Mouse (Mus musculus) kidney, embryonic 16.5 days (tissue): Measurements from ENCODE around the gene Gm37240. TPM values are rescaled to one million over a fixed set of nuclear protein-coding genes. Genes with fewer than 3 reads are reported as not detected.

Experiments used
- ATAC-seq: fragments of 200-750 bp; cut with Nextera tagmentation; 2 replicates; pipeline ENCODE4 v1.8.0; 2017; ENCODE audit warnings: moderate TSS enrichment; ENCODE audit not compliant: low FRiP score, low TSS enrichment
- H3K27ac ChIP-seq: fragments of 300-500 bp; sonication (generic); 2 replicates; pipeline ENCODE4 v1.5.1; 2014; ENCODE audit warnings: low read length
- H3K27me3 ChIP-seq: fragments of 300-500 bp; sonication (generic); 2 replicates; pipeline ENCODE4 v1.6.1; 2014; ENCODE audit warnings: low read length, control low read depth, mixed read lengths; ENCODE audit not compliant: insufficient read depth
- H3K36me3 ChIP-seq: fragments of 300-500 bp; sonication (generic); 2 replicates; pipeline ENCODE4 v1.6.1; 2014; ENCODE audit warnings: low read length, control low read depth, mixed read lengths; ENCODE audit not compliant: insufficient read depth
- H3K4me1 ChIP-seq: fragments of 300-500 bp; sonication (generic); 2 replicates; pipeline ENCODE4 v1.6.1; 2014; ENCODE audit warnings: low read length, control low read depth, mixed read lengths; ENCODE audit not compliant: insufficient read depth
- H3K4me2 ChIP-seq: fragments of 300-500 bp; sonication (generic); replicated peaks from 2 replicates; pipeline ENCODE4 v1.6.1; 2014; ENCODE audit warnings: low read depth, low read length
- H3K4me3 ChIP-seq: fragments of 300-500 bp; sonication (generic); 2 replicates; pipeline ENCODE4 v1.5.1; 2014; ENCODE audit warnings: mild to moderate bottlenecking, low read length
- H3K9ac ChIP-seq: fragments of 300-500 bp; sonication (generic); replicated peaks from 2 replicates; pipeline ENCODE4 v1.6.1; 2014; ENCODE audit warnings: low read length
- H3K9me3 ChIP-seq: fragments of 300-500 bp; sonication (generic); 2 replicates; pipeline ENCODE4 v1.6.1; 2016; ENCODE audit warnings: low read length, control low read depth
- WGBS: fragments of 180-500 bp; shearing (Covaris S2); extraction: QIAGEN DNeasy Blood & Tissue Kit; methylation state at CpG from one replicate; pipeline ENCODE4 v1.1.7; 2014; 5-methylcytosine and 5-hydroxymethylcytosine counted together
- polyA plus RNA-seq: library from polyadenylated mRNA; unstranded; fragments of >200 nt; fragmentation: Nextera tagmentation; extraction: Ambion mirVana; gene quantifications from 2 replicates; pipeline ENCODE4 v1.2.1, GENCODE M21; 2015

The Gm37240 gene
- polyA plus RNA-seq, 1 experiment from 2014 or later, result 8.7 TPM

DNA sequence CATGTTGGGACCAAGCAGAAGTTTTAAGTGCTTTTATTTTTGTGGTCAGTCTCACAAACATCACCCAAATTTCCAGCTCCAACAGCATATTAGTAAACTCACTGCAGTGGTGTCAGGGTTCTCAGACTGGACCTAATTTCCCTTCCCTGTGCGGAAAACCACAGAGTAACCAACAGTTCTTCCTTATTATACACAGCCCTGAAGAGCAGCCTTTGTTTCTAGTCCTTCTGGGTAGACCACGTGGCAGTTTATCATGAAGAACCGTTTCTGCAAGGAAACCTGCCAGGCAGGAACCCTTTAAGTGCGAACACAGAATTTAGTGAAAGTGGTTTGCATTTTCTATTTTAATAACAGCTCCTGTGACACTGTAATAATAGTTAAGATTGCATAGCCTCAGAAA is 1395.2 kb downstream of the Gm37240 start:
- Histone ChIP-seq H3K36me3 (no peaks in the 10 kb centered on the region; the same call in none of the 2 replicates), H3K27me3 (no peaks in the 10 kb centered on the region), H3K4me3 (no peak overlapping the region), H3K27ac (no peak overlapping the region), H3K9me3 (no peaks in the 10 kb centered on the region), H3K9ac (no peak overlapping the region), H3K4me1 (no peaks in the 10 kb centered on the region), H3K4me2 (no peak overlapping the region)
- 83% methylated on average over 4 of the region's 4 CpGs for WGBS
- no peak for ATAC-seq

GRCm38 (mm10) chr3:84488716-84489115 is 1398.6 kb downstream of the Gm37240 start:
- Histone ChIP-seq H3K36me3 (no peaks in the 10 kb centered on the region; the same call in none of the 2 replicates), H3K27ac (no peak overlapping the region), H3K4me3 (no peak overlapping the region), H3K9ac (no peak overlapping the region), H3K4me1 (no peaks in the 10 kb centered on the region), H3K9me3 (no peaks in the 10 kb centered on the region), H3K4me2 (no peak overlapping the region), H3K27me3 (no peaks in the 10 kb centered on the region)
- WGBS, result 81% methylated on average over 6 of the region's 6 CpGs
- no peak for ATAC-seq

GRCm38 (mm10) chr3:84484891-84485290 is 1402.4 kb downstream of the Gm37240 start:
- no peak overlapping the region for H3K27ac ChIP-seq
- H3K36me3 ChIP-seq, result no peaks in the 10 kb centered on the region
- no peak for ATAC-seq
- H3K4me1 ChIP-seq, result peaks cover 8% of the 10 kb centered on the region; the same call in 1 of the 2 replicates
- no peaks in the 10 kb centered on the region for H3K27me3 ChIP-seq
- H3K9ac ChIP-seq, result no peak overlapping the region
- no peak overlapping the region for H3K4me3 ChIP-seq
- 56% methylated on average over 3 of the region's 3 CpGs for WGBS
- no peak overlapping the region for H3K4me2 ChIP-seq
- no peaks in the 10 kb centered on the region for H3K9me3 ChIP-seq

DNA sequence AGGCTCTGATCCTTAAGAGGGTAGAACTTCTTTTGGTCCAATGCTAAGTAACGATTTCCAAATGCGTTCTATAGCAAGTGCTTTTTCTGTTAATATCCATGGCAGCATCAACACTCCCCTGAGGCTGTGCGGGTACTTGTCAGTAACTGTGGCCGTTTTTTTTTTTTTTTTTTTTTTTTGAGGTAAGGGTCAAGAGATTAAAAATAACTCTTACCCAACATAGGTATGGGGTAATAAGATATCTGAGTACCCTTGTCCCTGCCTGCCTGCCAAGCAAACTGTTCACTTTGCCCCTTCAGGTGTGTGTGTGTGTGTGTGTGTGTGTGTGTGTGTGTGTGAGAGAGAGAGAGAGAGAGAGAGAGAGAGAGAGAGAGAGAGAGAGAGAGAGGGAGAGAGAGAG is 1403.0 kb downstream of the Gm37240 start:
- Histone ChIP-seq H3K36me3 (no peaks in the 10 kb centered on the region), H3K4me2 (no peak overlapping the region), H3K4me1 (peaks cover 12% of the 10 kb centered on the region), H3K27me3 (no peaks in the 10 kb centered on the region), H3K4me3 (no peak overlapping the region), H3K9me3 (no peaks in the 10 kb centered on the region), H3K9ac (no peak overlapping the region), H3K27ac (no peak overlapping the region)
- WGBS, result 64% methylated on average over 4 of the region's 4 CpGs
- no peak for ATAC-seq

- ATAC-seq, result no peak
- no peak overlapping the region for H3K4me2 ChIP-seq
- H3K27ac ChIP-seq, result no peak overlapping the region
- peaks cover 17% of the 10 kb centered on the region for H3K4me1 ChIP-seq
- H3K4me3 ChIP-seq, result no peak overlapping the region
- no peaks in the 10 kb centered on the region for H3K36me3 ChIP-seq
- H3K9me3 ChIP-seq, result no peaks in the 10 kb centered on the region
- H3K9ac ChIP-seq, result no peak overlapping the region
- WGBS, result 67% methylated on average over 6 of the region's 6 CpGs
- H3K27me3 ChIP-seq, result peaks cover 16% of the 10 kb centered on the region
Measured at GRCm38 (mm10) chr3:84482121-84482520, 1405.2 kb downstream of the Gm37240 start.

DNA sequence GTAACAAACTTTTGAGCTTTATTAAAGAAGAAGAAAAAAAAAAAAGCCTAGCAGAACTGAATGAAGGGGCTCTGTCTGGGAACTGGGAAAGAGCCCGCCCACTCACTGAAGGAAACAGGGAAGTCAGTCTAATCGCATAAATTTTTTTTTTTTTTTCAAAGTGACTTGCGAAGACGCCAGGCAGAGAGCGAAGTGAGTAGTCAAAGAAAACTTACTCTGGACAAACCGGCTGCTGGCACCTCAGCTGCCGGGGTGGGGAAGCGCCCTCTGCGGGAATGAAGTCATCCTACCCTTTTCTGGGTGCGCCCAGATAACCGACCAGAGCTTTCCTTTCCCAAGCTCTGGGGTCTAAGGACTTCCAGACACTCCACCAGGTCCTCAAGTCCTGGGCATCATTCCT is 1406.2 kb downstream of the Gm37240 start:
- Histone ChIP-seq H3K9ac (peak overlapping the region; percentile 69), H3K4me2 (peak overlapping the region; percentile 99), H3K4me1 (peaks cover 17% of the 10 kb centered on the region), H3K9me3 (no peaks in the 10 kb centered on the region), H3K36me3 (no peaks in the 10 kb centered on the region), H3K27ac (no peak overlapping the region), H3K27me3 (peaks cover 20% of the 10 kb centered on the region), H3K4me3 (peak overlapping the region; percentile 58)
- 2% methylated on average over 11 of the region's 11 CpGs for WGBS
- ATAC-seq, result 0 out of 2 replicates have a peak, but pooled peaks have one; percentile 3

GRCm38 (mm10) chr3:84480006-84480897 is 1407.1 kb downstream of the Gm37240 start, which contains the start of gene Fhdc1:
Fhdc1 (minus strand) TSS chr3:84480429.
- Histone ChIP-seq H3K4me3 (peak within 1 kb of the TSS; percentile 58), H3K4me2 (peak within 1 kb of the TSS; percentile 99), H3K27me3 (peaks cover 25% of the 10 kb centered on the region), H3K4me1 (peaks cover 17% of the 10 kb centered on the region), H3K9me3 (no peaks in the 10 kb centered on the region), H3K36me3 (no peaks in the 10 kb centered on the region), H3K27ac (no peak within 1 kb of the TSS), H3K9ac (peak within 1 kb of the TSS; percentile 69)
- WGBS, result under 1% methylated on average over 69 of the region's 82 CpGs
- peak; percentile 84 for ATAC-seq

- WGBS, result under 1% methylated on average over 61 of the region's 61 CpGs
- no peak overlapping the region for H3K27ac ChIP-seq
- H3K4me1 ChIP-seq, result peaks cover 17% of the 10 kb centered on the region
- H3K27me3 ChIP-seq, result peaks cover 25% of the 10 kb centered on the region
- peak overlapping the region; percentile 69 for H3K9ac ChIP-seq
- H3K4me3 ChIP-seq, result peak overlapping the region; percentile 58
- H3K9me3 ChIP-seq, result no peaks in the 10 kb centered on the region
- no peaks in the 10 kb centered on the region for H3K36me3 ChIP-seq
- peak overlapping the region; percentile 99 for H3K4me2 ChIP-seq
- ATAC-seq, result peak; percentile 47; the same call in 1 of the 2 replicates
Measured at GRCm38 (mm10) chr3:84479293-84480005, 1407.9 kb downstream of the Gm37240 start.

GRCm38 (mm10) chr3:84478896-84479292 is 1408.4 kb downstream of the Gm37240 start:
- 8% methylated on average over 12 of the region's 12 CpGs for WGBS

More at GRCm38 (mm10) chr3:84478896-84479292, 1408.4 kb downstream of the Gm37240 start:
- H3K9ac ChIP-seq, result peak overlapping the region; percentile 69
- H3K4me3 ChIP-seq, result peak overlapping the region; percentile 58
- peaks cover 18% of the 10 kb centered on the region for H3K4me1 ChIP-seq
- no peaks in the 10 kb centered on the region for H3K9me3 ChIP-seq
- H3K27ac ChIP-seq, result no peak overlapping the region
- H3K27me3 ChIP-seq, result peaks cover 25% of the 10 kb centered on the region
- ATAC-seq, result no peak
- peak overlapping the region; percentile 99 for H3K4me2 ChIP-seq
- H3K36me3 ChIP-seq, result no peaks in the 10 kb centered on the region
